Mouse (Mus musculus) hindbrain, embryonic 14.5 days (tissue): Measurements from ENCODE around the gene Fmo6. TPM values are rescaled to one million over a fixed set of nuclear protein-coding genes. Genes with fewer than 3 reads are reported as not detected.

ENCODE experiments used
- ATAC-seq: fragments of 200-750 bp; cut with Nextera tagmentation; 2 replicates; pipeline ENCODE4 v1.8.0; 2017; ENCODE audit warnings: moderate number of reproducible peaks, mild to moderate bottlenecking, moderate TSS enrichment, moderate library complexity; ENCODE audit not compliant: low FRiP score
- DNase-seq: peaks from one replicate; pipeline ENCODE4 v3.0.0-alpha.2; 2015; ENCODE audit warnings: low spot score
- H3K27ac ChIP-seq: fragments of 300-500 bp; sonication (generic); 2 replicates; pipeline ENCODE4 v1.5.1; 2014; ENCODE audit warnings: mild to moderate bottlenecking, moderate library complexity
- H3K27me3 ChIP-seq: fragments of 300-500 bp; sonication (generic); 2 replicates; pipeline ENCODE4 v1.6.1; 2014; ENCODE audit warnings: mild to moderate bottlenecking, low read length, mixed read lengths; ENCODE audit not compliant: control insufficient read depth, insufficient read depth
- H3K36me3 ChIP-seq: fragments of 300-500 bp; sonication (generic); replicated peaks from 2 replicates; pipeline ENCODE4 v1.6.1; 2014; ENCODE audit not compliant: control insufficient read depth, insufficient read depth
- H3K4me1 ChIP-seq: fragments of 300-500 bp; sonication (generic); replicated peaks from 2 replicates; pipeline ENCODE4 v1.6.1; 2014; ENCODE audit warnings: antibody characterized with exemption, low read length, mixed read lengths; ENCODE audit not compliant: control insufficient read depth, insufficient read depth
- H3K4me2 ChIP-seq: fragments of 300-500 bp; sonication (generic); replicated peaks from 2 replicates; pipeline ENCODE4 v1.6.1; 2014; ENCODE audit warnings: mild to moderate bottlenecking, moderate library complexity
- H3K4me3 ChIP-seq: fragments of 300-500 bp; sonication (generic); replicated peaks from 2 replicates; pipeline ENCODE4 v1.5.1; 2014; ENCODE audit warnings: mild to moderate bottlenecking, low read length
- H3K9ac ChIP-seq: fragments of 300-500 bp; sonication (generic); 2 replicates; pipeline ENCODE4 v1.6.1; 2014
- H3K9me3 ChIP-seq: fragments of 300-500 bp; sonication (generic); 2 replicates; pipeline ENCODE4 v1.6.1; 2016; ENCODE audit warnings: low read length; ENCODE audit not compliant: control insufficient read depth
- WGBS: fragments of 180-500 bp; shearing (Covaris S2); extraction: QIAGEN DNeasy Blood & Tissue Kit; methylation state at CpG from one replicate; pipeline ENCODE4 v1.1.7; 2014; 5-methylcytosine and 5-hydroxymethylcytosine counted together
- polyA plus RNA-seq: library from polyadenylated mRNA; unstranded; fragments of >200 nt; fragmentation: Nextera tagmentation; extraction: Ambion mirVana; gene quantifications from 2 replicates; pipeline ENCODE4 v1.2.1, GENCODE M21; 2014

Gene Fmo6
- polyA plus RNA-seq, 1 experiment from 2014 or later: not detected

DNA sequence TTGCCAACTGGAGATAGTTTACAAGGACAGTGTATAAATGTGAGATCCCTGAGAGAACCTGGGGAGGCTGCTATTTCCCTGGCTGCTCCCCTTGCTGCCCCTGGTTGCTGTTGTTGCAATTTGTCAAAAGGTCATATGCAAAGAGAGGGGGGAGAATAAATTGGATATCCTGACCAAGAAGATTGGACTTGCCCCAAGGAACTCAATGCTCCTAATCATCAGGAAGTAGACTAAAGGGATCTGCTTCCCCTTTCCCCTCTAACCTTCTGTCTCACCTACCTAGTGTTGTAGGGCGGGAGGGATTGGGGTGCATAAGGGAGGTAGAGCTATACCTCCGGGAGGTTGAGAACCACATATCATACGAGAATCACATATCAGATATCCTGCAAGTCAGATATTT is 8.2 kb downstream of the Fmo6 start:
- no peak overlapping the region for H3K9ac ChIP-seq
- no peak overlapping the region for H3K4me2 ChIP-seq
- no peak overlapping the region for H3K27ac ChIP-seq
- H3K27me3 ChIP-seq: no peaks in the 10 kb centered on the region
- DNase-seq (no peak), ATAC-seq (no peak)
- 89% methylated on average over 3 of the region's 3 CpGs for WGBS
- no peaks in the 10 kb centered on the region for H3K36me3 ChIP-seq
- H3K4me1 ChIP-seq: no peaks in the 10 kb centered on the region
- no peak overlapping the region for H3K4me3 ChIP-seq
- H3K9me3 ChIP-seq: no peaks in the 10 kb centered on the region

GRCm38 (mm10) chr1:162925121-162925520 is 12.2 kb downstream of the Fmo6 start:
- Histone ChIP-seq H3K36me3 (no peaks in the 10 kb centered on the region), H3K4me2 (no peak overlapping the region), H3K9ac (no peak overlapping the region), H3K4me1 (no peaks in the 10 kb centered on the region), H3K27me3 (no peaks in the 10 kb centered on the region), H3K4me3 (no peak overlapping the region), H3K27ac (no peak overlapping the region), H3K9me3 (no peaks in the 10 kb centered on the region)
- ATAC-seq (no peak), DNase-seq (no peak)
- WGBS: 60% methylated on average over 1 of the region's 1 CpGs

GRCm38 (mm10) chr1:162916661-162917060 is 20.7 kb downstream of the Fmo6 start:
- Histone ChIP-seq H3K4me3 (no peak overlapping the region), H3K27ac (no peak overlapping the region), H3K4me1 (no peaks in the 10 kb centered on the region), H3K27me3 (no peaks in the 10 kb centered on the region), H3K9ac (no peak overlapping the region), H3K9me3 (no peaks in the 10 kb centered on the region), H3K4me2 (no peak overlapping the region), H3K36me3 (no peaks in the 10 kb centered on the region)
- ATAC-seq (no peak), DNase-seq (no peak)
- WGBS: 79% methylated on average over 8 of the region's 8 CpGs

DNA sequence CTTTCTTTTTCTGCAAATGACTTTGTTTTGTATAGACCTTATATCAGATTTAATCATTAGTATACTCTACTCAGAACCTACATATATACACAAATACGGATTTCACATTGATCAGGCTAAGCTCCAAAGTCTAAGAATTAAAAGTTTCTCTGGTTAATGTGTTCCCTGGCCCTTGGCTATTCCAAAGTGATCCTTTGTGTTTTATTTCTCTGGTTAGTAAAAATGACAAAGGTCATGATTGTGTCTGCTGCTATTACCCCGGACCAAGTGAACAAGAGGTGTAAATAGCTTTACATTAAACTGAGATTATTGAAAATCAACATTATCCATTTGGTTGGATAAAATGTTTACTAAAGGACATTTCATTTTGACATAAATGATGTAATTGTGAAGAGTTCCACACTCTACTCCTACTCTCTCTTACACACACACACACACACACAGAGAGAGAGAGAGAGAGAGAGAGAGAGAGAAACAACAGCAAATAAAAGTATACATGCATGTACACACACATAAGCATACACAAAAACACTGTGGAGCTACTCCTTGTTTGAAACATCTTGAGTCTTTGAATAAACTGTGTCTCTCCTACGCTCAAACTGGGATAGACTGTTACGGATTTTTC is 22.3 kb downstream of the Fmo6 start:
- no peak for DNase-seq
- Histone ChIP-seq H3K4me1 (no peaks in the 10 kb centered on the region), H3K4me3 (no peak overlapping the region), H3K9ac (no peak overlapping the region), H3K4me2 (no peak overlapping the region), H3K27ac (no peak overlapping the region), H3K9me3 (no peaks in the 10 kb centered on the region), H3K36me3 (no peaks in the 10 kb centered on the region), H3K27me3 (no peaks in the 10 kb centered on the region)
- ATAC-seq: no peak
- 91% methylated on average over 4 of the region's 4 CpGs for WGBS

DNA sequence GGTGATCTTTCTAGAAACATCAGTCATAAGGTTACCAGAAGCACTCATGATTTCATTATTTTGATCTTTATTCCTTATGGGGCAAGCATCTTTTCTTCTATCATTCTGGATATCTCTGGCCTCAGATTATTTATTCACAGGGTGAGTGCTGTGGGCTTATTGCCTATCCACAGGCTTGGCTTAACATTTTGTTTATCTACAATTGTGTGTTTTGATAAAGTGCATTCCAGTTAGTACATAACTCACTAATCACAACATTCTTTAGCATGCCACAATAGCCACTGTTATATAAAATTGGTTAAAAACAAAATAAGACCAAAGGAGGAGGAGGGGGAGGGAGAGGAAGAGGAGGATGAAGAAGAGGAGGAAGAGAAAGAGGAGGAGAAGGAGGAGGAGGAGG is 25.2 kb downstream of the Fmo6 start:
- H3K4me2 ChIP-seq: no peak overlapping the region
- DNase-seq (no peak), ATAC-seq (no peak)
- no peak overlapping the region for H3K27ac ChIP-seq
- no peaks in the 10 kb centered on the region for H3K4me1 ChIP-seq
- no peaks in the 10 kb centered on the region for H3K27me3 ChIP-seq
- no peaks in the 10 kb centered on the region for H3K9me3 ChIP-seq
- H3K9ac ChIP-seq: no peak overlapping the region
- no peak overlapping the region for H3K4me3 ChIP-seq
- H3K36me3 ChIP-seq: no peaks in the 10 kb centered on the region

DNA sequence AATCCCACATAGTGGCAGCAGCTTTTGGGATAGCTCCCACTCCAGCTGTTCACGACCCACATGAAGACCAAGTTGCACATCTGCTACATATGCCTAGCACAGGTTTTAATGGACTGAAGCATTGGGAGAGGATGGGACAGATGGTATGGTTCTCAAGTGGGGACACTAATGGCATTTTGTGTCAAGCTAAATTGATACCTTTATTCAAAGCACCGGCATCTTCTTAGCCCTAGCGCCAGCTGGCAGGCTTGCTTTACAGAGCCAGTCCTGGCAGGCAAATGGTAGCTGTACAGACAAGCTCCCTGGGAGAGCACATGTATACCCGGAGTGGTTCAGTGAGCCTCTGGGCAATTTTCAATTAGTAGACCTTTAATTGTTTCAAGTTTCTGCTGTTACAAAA is 35.4 kb downstream of the Fmo6 start:
- Histone ChIP-seq H3K4me3 (no peak overlapping the region), H3K27me3 (no peaks in the 10 kb centered on the region), H3K27ac (no peak overlapping the region), H3K4me2 (no peak overlapping the region), H3K4me1 (0 out of 2 replicates have a peak, but pooled peaks cover 3% of the 10 kb centered on the region), H3K9ac (no peak overlapping the region), H3K36me3 (no peaks in the 10 kb centered on the region), H3K9me3 (no peaks in the 10 kb centered on the region)
- DNase-seq (peak; percentile 48), ATAC-seq (peak; percentile 91)
- WGBS: 57% methylated on average over 4 of the region's 4 CpGs

- H3K27me3 ChIP-seq: no peaks in the 10 kb centered on the region
- no peak within 1 kb of the TSS for H3K27ac ChIP-seq
- no peak within 1 kb of the TSS for H3K4me3 ChIP-seq
- WGBS: 80% methylated on average over 14 of the region's 14 CpGs
- no peak for ATAC-seq
- H3K36me3 ChIP-seq: no peaks in the 10 kb centered on the region
- no peak for DNase-seq
- H3K9ac ChIP-seq: no peak within 1 kb of the TSS
- H3K9me3 ChIP-seq: no peaks in the 10 kb centered on the region
- 0 out of 2 replicates have a peak, but pooled peaks cover 3% of the 10 kb centered on the region for H3K4me1 ChIP-seq
- no peak within 1 kb of the TSS for H3K4me2 ChIP-seq
Observed at GRCm38 (mm10) chr1:162897838-162898811, 39.2 kb downstream of the Fmo6 start, which contains the start of gene Fmo2. Gene Fmo2, minus strand, starts transcription at chr1:162898726.

GRCm38 (mm10) chr1:162895900-162896299 is 41.4 kb downstream of the Fmo6 start:
- Histone ChIP-seq H3K9ac (no peak overlapping the region), H3K27me3 (no peaks in the 10 kb centered on the region), H3K27ac (no peak overlapping the region), H3K4me2 (no peak overlapping the region), H3K4me3 (no peak overlapping the region), H3K9me3 (no peaks in the 10 kb centered on the region), H3K4me1 (no peaks in the 10 kb centered on the region), H3K36me3 (no peaks in the 10 kb centered on the region)
- peak; percentile 84 for DNase-seq
- 44% methylated on average over 6 of the region's 6 CpGs for WGBS
- peak; percentile 62; the same call in 1 of the 2 replicates for ATAC-seq

GRCm38 (mm10) chr1:162893014-162893413 is 44.3 kb downstream of the Fmo6 start:
- no peak for DNase-seq
- H3K4me1 ChIP-seq: no peaks in the 10 kb centered on the region

More at GRCm38 (mm10) chr1:162893014-162893413, 44.3 kb downstream of the Fmo6 start:
- Histone ChIP-seq H3K27ac (no peak overlapping the region), H3K9ac (no peak overlapping the region), H3K4me2 (no peak overlapping the region), H3K4me3 (no peak overlapping the region), H3K36me3 (no peaks in the 10 kb centered on the region), H3K9me3 (no peaks in the 10 kb centered on the region), H3K27me3 (no peaks in the 10 kb centered on the region)
- WGBS: 92% methylated on average over 6 of the region's 6 CpGs
- no peak for ATAC-seq
